Mouse (Mus musculus) heart, adult 9 months (tissue): ENCODE data around the gene Slc3a1.
A peak's percentile ranks its signal among the peaks of the same experiment; 100 is the strongest.

Source experiments
- DNase-seq, 2 experiments: peaks; one replicate each; pipeline ENCODE4 v3.0.0; 2022; ENCODE audit warnings: low spot score in 2 of 2

Gene Slc3a1

GRCm38 (mm10) chr17:85089011-85089410, 60.8 kb downstream of the Slc3a1 start:
- DNase-seq = no peak

GRCm38 (mm10) chr17:85089621-85090020, 61.4 kb downstream of the Slc3a1 start:
- no peak for DNase-seq

GRCm38 (mm10) chr17:85090120-85091099, 62.2 kb downstream of the Slc3a1 start, which contains the start of the genes Prepl and Camkmt:
Prepl (minus strand) TSS chr17:85090241.
Camkmt (plus strand) TSS chr17:85090552.
- peak; percentile 95 to 96 for DNase-seq

GRCm38 (mm10) chr17:85091762-85092161, 63.6 kb downstream of the Slc3a1 start:
- DNase-seq = no peak

GRCm38 (mm10) chr17:85096396-85096795, 68.2 kb downstream of the Slc3a1 start:
- no peak for DNase-seq

GRCm38 (mm10) chr17:85098677-85099323, 70.6 kb downstream of the Slc3a1 start:
- DNase-seq = no peak

- no peak for DNase-seq
These were observed 72.1 kb downstream of the Slc3a1 start for GRCm38 (mm10) chr17:85100232-85100631.

- no peak for DNase-seq
These were observed 73.6 kb downstream of the Slc3a1 start for GRCm38 (mm10) chr17:85101751-85102150.

GRCm38 (mm10) chr17:85103310-85103709, 75.1 kb downstream of the Slc3a1 start:
- DNase-seq = no peak

- no peak for DNase-seq
These were observed 82.5 kb downstream of the Slc3a1 start for GRCm38 (mm10) chr17:85110640-85111039.

- no peak for DNase-seq
These were observed 85.3 kb downstream of the Slc3a1 start for GRCm38 (mm10) chr17:85113441-85113840.
